Comparison of ENCODE assay signal across 9 mouse cellular contexts in genomic region chr16:80817056-80817455, GRCm38 (mm10).
"Had no signal": no experiment of that assay in that cellular context is flagged by ENCODE, and none has a peak within 500 bp of the region (broad histone marks: within the 10 kb centered on the region; RNA-seq: fewer than 3 reads in every experiment).

No protein-coding gene starts in this region.

- DNase-seq: kidney, adult 18-20 months; kidney, postnatal 10 days; kidney, postnatal 4 days; liver; liver, embryonic 13.5 days; liver, postnatal 0 days; lung, postnatal 14 days; thymus, adult 2 months; thymus, postnatal 25 days had no signal
